21 mouse cellular contexts compared by ENCODE assay signal in the genomic region with DNA sequence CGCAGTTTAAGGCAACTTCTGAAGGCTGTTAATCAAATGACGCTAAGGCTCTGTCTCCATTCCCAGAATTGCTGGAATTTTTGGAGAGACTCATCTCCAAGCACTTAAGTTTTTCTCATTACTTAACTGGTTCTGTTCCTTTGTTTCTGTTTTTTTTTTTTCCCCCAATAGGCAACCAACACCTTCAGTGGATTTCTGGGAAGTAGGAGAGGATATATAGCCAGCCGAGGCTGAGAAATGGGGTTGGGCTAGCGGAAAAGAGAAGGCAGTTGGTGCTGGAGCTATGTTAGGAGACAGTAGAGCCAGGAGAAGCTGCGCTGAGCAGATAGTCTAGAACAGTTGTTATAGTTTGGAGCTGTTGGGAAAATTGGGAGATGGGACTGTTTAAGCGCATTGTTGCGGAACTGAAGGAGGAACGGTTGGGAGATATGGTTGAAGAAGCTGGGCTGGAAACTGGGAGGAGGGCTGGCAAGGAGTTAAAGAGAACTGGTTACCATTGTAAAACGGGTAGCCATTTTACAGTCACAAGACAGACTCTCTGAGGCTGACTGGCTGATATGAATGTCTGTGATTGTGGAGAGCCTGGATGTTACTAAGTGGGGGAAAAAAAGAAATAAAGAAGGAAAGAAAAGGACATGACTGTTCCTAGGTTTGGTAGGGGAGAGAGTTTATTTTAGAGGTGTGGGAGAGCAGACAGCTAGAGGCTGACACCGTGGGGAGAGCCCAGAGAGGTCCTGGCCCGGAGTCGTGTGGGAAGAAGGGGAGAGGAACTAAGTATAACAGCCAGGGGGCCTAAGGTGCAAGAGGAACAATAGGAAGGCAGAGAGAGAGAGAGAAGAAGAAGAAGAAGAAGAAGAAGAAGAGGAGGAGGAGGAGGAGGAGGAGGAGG. TPM values are rescaled to one million over a fixed set of nuclear protein-coding genes. Genes with fewer than 3 reads are reported as not detected.
DNase-seq lines count a peak whose midpoint lies in the region; ATAC-seq and TF ChIP-seq lines count a peak whose summit lies in the region.
"Had no signal": no experiment of that assay in that cellular context is flagged by ENCODE, and none has a peak within 500 bp of the region (broad histone marks: within the 10 kb centered on the region; RNA-seq: fewer than 3 reads in every experiment).

No protein-coding gene starts in this region.

- intact Hi-C loops in heart, adult 2 months (cut with DNase I): no loop called here

- H3K79me2 ChIP-seq in heart, adult 2 months (replicated peaks; ENCODE audit: control insufficient read depth, insufficient read depth, low read length): no peaks in the 10 kb centered on the region

- no peak for ATAC-seq in kidney, embryonic 15.5 days (replicated peaks; ENCODE audit: low FRiP score)
- ATAC-seq: forebrain, embryonic 15.5 days; intestine, embryonic 15.5 days; midbrain, embryonic 15.5 days; Patski had no signal

- no peak overlapping the region for H3K9ac ChIP-seq in heart, adult 2 months (ENCODE audit: low read depth, low read length)
- no peak overlapping the region for H3K9ac ChIP-seq in kidney, embryonic 15.5 days
- H3K9ac ChIP-seq: forebrain, embryonic 15.5 days; hindbrain, embryonic 14.5 days; intestine, embryonic 15.5 days; limb, embryonic 12.5 days; liver, embryonic 14.5 days; midbrain, embryonic 15.5 days had no signal

- no peaks in the 10 kb centered on the region for H3K27me3 ChIP-seq in heart, embryonic 10.5 days (ENCODE audit: insufficient read depth, poor library complexity, severe bottlenecking)
- H3K27me3 ChIP-seq in heart, adult 2 months (ENCODE audit: control insufficient read depth, insufficient read depth, low read length): no peaks in the 10 kb centered on the region
- no peaks in the 10 kb centered on the region for H3K27me3 ChIP-seq in kidney, embryonic 15.5 days
- H3K27me3 ChIP-seq in testis, adult 2 months (ENCODE audit: control insufficient read depth, insufficient read depth, low read length): no peaks in the 10 kb centered on the region
- H3K27me3 ChIP-seq: forebrain, embryonic 15.5 days; intestine, embryonic 15.5 days; limb, embryonic 12.5 days; midbrain, embryonic 15.5 days; Patski had no signal

- no peak for TF ChIP-seq POLR2A in heart, adult 2 months (IDR thresholded peaks at IDR 0.05; ENCODE audit: insufficient read depth, low read depth, low read length)
- no peak for TF ChIP-seq POLR2A in testis, adult 2 months (IDR thresholded peaks at IDR 0.05; ENCODE audit: control insufficient read depth, low read depth, low read length)

- H3K4me3 ChIP-seq in heart, embryonic 10.5 days: no peak overlapping the region
- H3K4me3 ChIP-seq in heart, adult 2 months: no peak overlapping the region
- H3K4me3 ChIP-seq in kidney, embryonic 15.5 days (replicated peaks): no peak overlapping the region
- no peak overlapping the region for H3K4me3 ChIP-seq in testis, adult 2 months (ENCODE audit: control insufficient read depth, low read depth, low read length)
- H3K4me3 ChIP-seq: forebrain, embryonic 15.5 days; intestine, embryonic 15.5 days; limb, embryonic 12.5 days; midbrain, embryonic 15.5 days; myocyte had no signal

- H3K9me3 ChIP-seq in heart, embryonic 10.5 days: 0 out of 2 replicates have a peak, but pooled peaks cover 4% of the 10 kb centered on the region
- H3K9me3 ChIP-seq in kidney, embryonic 15.5 days (replicated peaks): 0 out of 2 replicates have a peak, but pooled peaks cover 6% of the 10 kb centered on the region
- H3K9me3 ChIP-seq: forebrain, embryonic 15.5 days; midbrain, embryonic 15.5 days had no signal

- H3K27ac ChIP-seq in heart, embryonic 10.5 days: peak overlapping the region; percentile 76
- H3K27ac ChIP-seq in heart, adult 2 months: no peak overlapping the region
- H3K27ac ChIP-seq in kidney, embryonic 15.5 days: peak overlapping the region; percentile 63
- peak overlapping the region; percentile 33; the same call in 1 of the 2 replicates for H3K27ac ChIP-seq in testis, adult 2 months (ENCODE audit: control insufficient read depth, insufficient read depth, low read depth, low read length)
- H3K27ac ChIP-seq: forebrain, embryonic 15.5 days; hindbrain, embryonic 14.5 days; intestine, embryonic 15.5 days; limb, embryonic 12.5 days; liver, embryonic 14.5 days; midbrain, embryonic 15.5 days had no signal

- no peak for TF ChIP-seq CTCF in heart, adult 2 months (IDR thresholded peaks at IDR 0.05)
- no peak for TF ChIP-seq CTCF in testis, adult 2 months (IDR thresholded peaks at IDR 0.05; ENCODE audit: control insufficient read depth, insufficient read depth, insufficient replicate concordance, low read depth, low read length)

- DNase-seq in heart, embryonic 10.5 days (ENCODE audit: low spot score): no peak
- DNase-seq in heart, adult 2 months: no peak
- DNase-seq in kidney, adult 9 months: no peak
- no peak for DNase-seq in testis, postnatal 10 days (ENCODE audit: low spot score)
- no peak for DNase-seq in spleen, adult 18-20 months
- DNase-seq: adrenal gland, postnatal 25 days; cerebellum, adult 11 months; cerebellum, postnatal 10 days; embryo, embryonic 11 days; thymus, adult 18-20 months; thymus, postnatal 4 days had no signal

- H3K4me1 ChIP-seq in heart, embryonic 10.5 days: peaks cover 20% of the 10 kb centered on the region
- H3K4me1 ChIP-seq in heart, adult 2 months (ENCODE audit: control insufficient read depth, insufficient read depth, low read length): no peaks in the 10 kb centered on the region
- peaks cover 18% of the 10 kb centered on the region; the same call in 1 of the 2 replicates for H3K4me1 ChIP-seq in kidney, embryonic 15.5 days
- peaks cover 2% of the 10 kb centered on the region for H3K4me1 ChIP-seq in testis, adult 2 months (ENCODE audit: control insufficient read depth, insufficient read depth, low read length)

- WGBS in heart, embryonic 10.5 days: 50% methylated on average over 12 of the region's 12 CpGs
- WGBS in heart, adult 2 months: 57% methylated on average over 12 of the region's 12 CpGs
- WGBS in kidney, embryonic 15.5 days: 50% methylated on average over 12 of the region's 12 CpGs

- no peak for TF ChIP-seq EP300 in heart, adult 2 months (IDR thresholded peaks at IDR 0.05; ENCODE audit: insufficient read depth, low read depth, low read length)

- no peaks in the 10 kb centered on the region for H3K36me3 ChIP-seq in heart, embryonic 10.5 days
- no peaks in the 10 kb centered on the region for H3K36me3 ChIP-seq in heart, adult 2 months (ENCODE audit: control insufficient read depth, insufficient read depth, low read length)
- H3K36me3 ChIP-seq in kidney, embryonic 15.5 days: no peaks in the 10 kb centered on the region
- H3K36me3 ChIP-seq in testis, adult 2 months (ENCODE audit: control insufficient read depth, insufficient read depth, low read length): no peaks in the 10 kb centered on the region
- H3K36me3 ChIP-seq: forebrain, embryonic 15.5 days; intestine, embryonic 15.5 days; limb, embryonic 12.5 days; midbrain, embryonic 15.5 days had no signal

- H3K4me2 ChIP-seq in kidney, embryonic 15.5 days: no peak overlapping the region
- H3K4me2 ChIP-seq: forebrain, embryonic 15.5 days; hindbrain, embryonic 14.5 days; intestine, embryonic 15.5 days; limb, embryonic 12.5 days; midbrain, embryonic 15.5 days had no signal

RNA-seq across cellular contexts. Expression of a gene that starts 5.1 kb away (rescaled TPM):
- 24.7 and 33.4 TPM in 2 replicates for polyA plus RNA-seq in heart, embryonic 10.5 days (2016; fragmentation: Nextera tagmentation; extraction: Ambion mirVana)
- total RNA-seq in heart, adult 2 months (2021): 1 to 10 TPM; 5.0 to 6.7 TPM
- polyA plus RNA-seq in heart, adult 2 months (2012; rRNA removed): 3.7 and 7.0 TPM in 2 replicates
- 24.6 and 24.9 TPM in 2 replicates for polyA plus RNA-seq in kidney, embryonic 15.5 days (2015; fragmentation: Nextera tagmentation; extraction: Ambion mirVana)
- 3.8 and 4.9 TPM in 2 replicates for polyA plus RNA-seq in testis, adult 2 months (2012; rRNA removed)
